Mouse (Mus musculus): Measurements from ENCODE around the gene Parp14. TPM values are rescaled to one million over a fixed set of nuclear protein-coding genes. Genes with fewer than 3 reads are reported as not detected.

Parp14 gene
- polyA plus RNA-seq, 1 experiment from 2014 or later: 2.2 TPM

DNA sequence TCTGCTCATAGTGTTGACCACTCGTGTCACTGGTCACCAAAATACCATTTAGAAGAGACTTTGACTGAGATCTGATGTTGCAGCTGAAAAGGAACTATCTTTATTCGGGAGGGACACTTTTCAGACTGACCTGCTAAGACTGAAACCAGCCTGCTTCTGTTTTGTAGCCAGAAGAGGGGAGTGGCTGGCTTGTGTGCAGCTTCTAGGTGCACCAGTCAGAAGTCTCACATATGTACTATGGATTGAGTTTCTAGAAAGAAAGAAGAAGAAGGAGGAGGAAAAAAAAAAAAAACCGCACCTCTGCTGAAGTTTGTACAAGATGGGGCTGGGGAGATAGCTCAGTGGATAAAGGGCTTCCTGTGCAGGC, 88.2 kb downstream of the Parp14 start:
- H3K9ac ChIP-seq: no peak overlapping the region
- no peaks in the 10 kb centered on the region for H3K36me3 ChIP-seq
- H3K4me3 ChIP-seq (replicated peaks): no peak overlapping the region
- H3K4me1 ChIP-seq: no peaks in the 10 kb centered on the region
- no peak for ATAC-seq (ENCODE audit: insufficient number of reproducible peaks, low FRiP score, low TSS enrichment, low read depth)
- 84% methylated on average over 3 of the region's 3 CpGs for WGBS
- no peaks in the 10 kb centered on the region for H3K9me3 ChIP-seq (replicated peaks)
- H3K27me3 ChIP-seq: no peaks in the 10 kb centered on the region
- no peak overlapping the region for H3K4me2 ChIP-seq (replicated peaks)
- H3K27ac ChIP-seq (replicated peaks): no peak overlapping the region

Other genes starting within 250 kb of the Parp14 start
- 17.4 and 18.1 TPM in 2 replicates for gene Dirc2, start 102.2 kb downstream of the Parp14 start, polyA plus RNA-seq (2015; fragmentation: Nextera tagmentation; extraction: Ambion mirVana)
- 13.3 and 13.9 TPM in 2 replicates for gene Hspbap1, start 101.2 kb downstream of the Parp14 start, polyA plus RNA-seq (2015; fragmentation: Nextera tagmentation; extraction: Ambion mirVana)
- 6.9 and 7.3 TPM in 2 replicates for gene Parp9, start 66.9 kb upstream of the Parp14 start, polyA plus RNA-seq (2015; fragmentation: Nextera tagmentation; extraction: Ambion mirVana)
- 3.8 and 3.9 TPM in 2 replicates for gene Dtx3l, start 67.6 kb upstream of the Parp14 start, polyA plus RNA-seq (2015; fragmentation: Nextera tagmentation; extraction: Ambion mirVana)
- 32.4 and 35.6 TPM in 2 replicates for gene Kpna1, start 107.2 kb upstream of the Parp14 start, polyA plus RNA-seq (2015; fragmentation: Nextera tagmentation; extraction: Ambion mirVana)
- 10.4 and 11.0 TPM in 2 replicates for gene Wdr5b, start 169.6 kb upstream of the Parp14 start, polyA plus RNA-seq (2015; fragmentation: Nextera tagmentation; extraction: Ambion mirVana)
- gene Fam162a, start 200.1 kb upstream of the Parp14 start, polyA plus RNA-seq (2015; fragmentation: Nextera tagmentation; extraction: Ambion mirVana): 615 and 648 TPM in 2 replicates
- 67.6 and 76.7 TPM in 2 replicates for gene Ccdc58, start 200.1 kb upstream of the Parp14 start, polyA plus RNA-seq (2015; fragmentation: Nextera tagmentation; extraction: Ambion mirVana)

All from embryonic facial prominence, embryonic 15.5 days (tissue).